Mouse (Mus musculus) heart, embryonic 11.5 days (tissue): ENCODE measurements around the gene Tbx5. TPM values are rescaled to one million over a fixed set of nuclear protein-coding genes. Genes with fewer than 3 reads are reported as not detected.

Source experiments
- ATAC-seq: fragments of 200-750 bp; cut with Nextera tagmentation; replicated peaks from 2 replicates; pipeline ENCODE4 v1.8.0; 2017; ENCODE audit warnings: moderate library complexity; ENCODE audit not compliant: insufficient number of reproducible peaks, low FRiP score, low TSS enrichment
- H3K27ac ChIP-seq: fragments of 300-500 bp; sonication (generic); 2 replicates; pipeline ENCODE4 v1.5.1; 2014; ENCODE audit warnings: mild to moderate bottlenecking, low read depth, low read length
- H3K27me3 ChIP-seq: fragments of 300-500 bp; sonication (generic); 2 replicates; pipeline ENCODE4 v1.6.1; 2014; ENCODE audit warnings: mild to moderate bottlenecking, low read length, mixed read lengths; ENCODE audit not compliant: control insufficient read depth, insufficient read depth
- H3K36me3 ChIP-seq: fragments of 300-500 bp; sonication (generic); 2 replicates; pipeline ENCODE4 v1.6.1; 2014; ENCODE audit warnings: mild to moderate bottlenecking, low read length, moderate library complexity, mixed read lengths; ENCODE audit not compliant: control insufficient read depth, insufficient read depth
- H3K4me1 ChIP-seq: fragments of 300-500 bp; sonication (generic); 2 replicates; pipeline ENCODE4 v1.6.1; 2014; ENCODE audit warnings: low read length; ENCODE audit not compliant: control insufficient read depth, insufficient read depth
- H3K4me2 ChIP-seq: fragments of 300-500 bp; sonication (generic); 2 replicates; pipeline ENCODE4 v1.6.1; 2014; ENCODE audit warnings: mild to moderate bottlenecking, moderate library complexity
- H3K4me3 ChIP-seq: fragments of 300-500 bp; sonication (generic); 2 replicates; pipeline ENCODE4 v1.5.1; 2014; ENCODE audit warnings: low read depth, low read length
- H3K9ac ChIP-seq: fragments of 300-500 bp; sonication (generic); 2 replicates; pipeline ENCODE4 v1.6.1; 2014; ENCODE audit warnings: mild to moderate bottlenecking, low read depth, low read length, moderate library complexity
- H3K9me3 ChIP-seq: fragments of 300-500 bp; sonication (generic); replicated peaks from 2 replicates; pipeline ENCODE4 v1.6.1; 2016; ENCODE audit warnings: low read length; ENCODE audit not compliant: control insufficient read depth
- WGBS: fragments of 180-500 bp; shearing (Covaris S2); extraction: QIAGEN DNeasy Blood & Tissue Kit; methylation state at CpG from one replicate; pipeline ENCODE4 v1.1.7; 2014; ENCODE audit not compliant: insufficient replicate concordance; 5-methylcytosine and 5-hydroxymethylcytosine counted together
- polyA plus RNA-seq: library from polyadenylated mRNA; unstranded; fragments of >200 nt; fragmentation: Nextera tagmentation; extraction: Ambion mirVana; gene quantifications from 2 replicates; pipeline ENCODE4 v1.2.1, GENCODE M21; 2014

The Tbx5 gene
- polyA plus RNA-seq, 1 experiment from 2014 or later, result 40.1 TPM

- peak overlapping the region; percentile 59 for H3K4me2 ChIP-seq
- peaks cover 50% of the 10 kb centered on the region for H3K4me1 ChIP-seq
- H3K4me3 ChIP-seq, result peak overlapping the region; percentile 27
- no peaks in the 10 kb centered on the region for H3K9me3 ChIP-seq
- H3K36me3 ChIP-seq, result no peaks in the 10 kb centered on the region; the same call in 1 of the 2 replicates
- peak overlapping the region; percentile 79 for H3K27ac ChIP-seq
- H3K27me3 ChIP-seq, result peaks cover 12% of the 10 kb centered on the region
- WGBS, result 19% methylated on average over 26 of the region's 26 CpGs
- H3K9ac ChIP-seq, result peak overlapping the region; percentile 77
- ATAC-seq, result no peak
Observed at GRCm38 (mm10) chr5:119841634-119842420, 9.4 kb downstream of the Tbx5 start.

DNA sequence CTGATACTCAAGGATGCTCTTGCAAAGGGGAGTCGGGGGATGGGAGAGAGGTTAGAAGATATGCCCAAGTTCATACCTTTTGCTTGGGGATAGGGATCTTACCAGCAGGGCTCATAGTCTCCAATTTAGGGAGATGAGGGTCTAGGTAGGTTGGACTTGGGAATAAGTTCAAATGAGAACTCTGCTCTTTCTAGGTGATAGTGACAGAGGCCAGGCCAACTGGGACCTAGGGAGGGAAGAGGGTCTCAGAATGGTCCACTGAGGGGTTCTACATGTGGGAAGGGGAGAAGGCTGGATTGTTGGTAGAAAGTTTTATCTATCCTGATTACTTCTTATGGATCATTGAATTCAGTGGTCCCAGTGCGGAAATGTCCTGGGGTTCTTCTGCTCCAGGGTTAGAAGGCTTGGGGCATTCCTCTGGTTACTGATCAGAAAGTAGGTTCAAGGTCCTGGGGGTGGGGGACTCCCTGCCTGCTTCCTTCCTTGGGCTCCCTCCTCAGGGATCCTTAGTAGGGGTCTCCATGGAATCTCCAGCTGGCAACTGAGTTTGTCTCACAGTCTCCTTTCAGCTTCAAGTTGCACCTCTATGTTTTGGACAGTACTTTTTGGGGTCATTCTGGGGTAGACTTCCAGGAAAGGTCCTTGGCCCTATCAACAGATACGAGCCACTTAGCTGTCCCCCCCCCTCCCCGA lies 10.4 kb downstream of the Tbx5 start:
- H3K9me3 ChIP-seq, result no peaks in the 10 kb centered on the region
- peak overlapping the region; percentile 77; the same call in 1 of the 2 replicates for H3K9ac ChIP-seq
- peak overlapping the region; percentile 59 for H3K4me2 ChIP-seq
- H3K36me3 ChIP-seq, result no peaks in the 10 kb centered on the region; the same call in 1 of the 2 replicates
- peaks cover 12% of the 10 kb centered on the region for H3K27me3 ChIP-seq
- 32% methylated on average over 4 of the region's 4 CpGs for WGBS
- H3K4me3 ChIP-seq, result 0 out of 2 replicates have a peak overlapping the region, but pooled peaks have one; percentile 8
- ATAC-seq, result no peak
- peak overlapping the region; percentile 79 for H3K27ac ChIP-seq
- peaks cover 50% of the 10 kb centered on the region for H3K4me1 ChIP-seq

GRCm38 (mm10) chr5:119843394-119843777 lies 10.9 kb downstream of the Tbx5 start:
- Histone ChIP-seq H3K27me3 (peaks cover 11% of the 10 kb centered on the region), H3K9ac (peak overlapping the region; percentile 40; the same call in 1 of the 2 replicates), H3K9me3 (no peaks in the 10 kb centered on the region), H3K27ac (peak overlapping the region; percentile 79), H3K36me3 (no peaks in the 10 kb centered on the region; the same call in 1 of the 2 replicates), H3K4me3 (0 out of 2 replicates have a peak overlapping the region, but pooled peaks have one; percentile 8), H3K4me1 (peaks cover 50% of the 10 kb centered on the region), H3K4me2 (peak overlapping the region; percentile 44)
- WGBS, result 2% methylated on average over 8 of the region's 8 CpGs
- ATAC-seq, result no peak

- H3K4me1 ChIP-seq, result peaks cover 48% of the 10 kb centered on the region
- no peak for ATAC-seq
- H3K27me3 ChIP-seq, result peaks cover 8% of the 10 kb centered on the region
- no peaks in the 10 kb centered on the region for H3K9me3 ChIP-seq
- 13% methylated on average over 5 of the region's 5 CpGs for WGBS
- peak overlapping the region; percentile 54 for H3K4me2 ChIP-seq
- peak overlapping the region; percentile 70; the same call in 1 of the 2 replicates for H3K27ac ChIP-seq
- 0 out of 2 replicates have a peak overlapping the region, but pooled peaks have one; percentile 34 for H3K9ac ChIP-seq
- no peaks in the 10 kb centered on the region; the same call in 1 of the 2 replicates for H3K36me3 ChIP-seq
- H3K4me3 ChIP-seq, result no peak overlapping the region
Observed at GRCm38 (mm10) chr5:119844366-119844765, 11.9 kb downstream of the Tbx5 start.

- H3K4me3 ChIP-seq, result peak overlapping the region; percentile 23; the same call in 1 of the 2 replicates
- peaks cover 8% of the 10 kb centered on the region for H3K27me3 ChIP-seq
- peak overlapping the region; percentile 54 for H3K4me2 ChIP-seq
- H3K27ac ChIP-seq, result peak overlapping the region; percentile 70; the same call in 1 of the 2 replicates
- ATAC-seq, result peak; percentile 76; the same call in 1 of the 2 replicates
- H3K36me3 ChIP-seq, result no peaks in the 10 kb centered on the region; the same call in 1 of the 2 replicates
- 2% methylated on average over 21 of the region's 21 CpGs for WGBS
- no peaks in the 10 kb centered on the region for H3K9me3 ChIP-seq
- peaks cover 42% of the 10 kb centered on the region for H3K4me1 ChIP-seq
- H3K9ac ChIP-seq, result no peak overlapping the region
Observed at GRCm38 (mm10) chr5:119844994-119845393, 12.5 kb downstream of the Tbx5 start.

GRCm38 (mm10) chr5:119857052-119857451 lies 24.6 kb downstream of the Tbx5 start:
- Histone ChIP-seq H3K9ac (no peak overlapping the region), H3K4me1 (peaks cover 18% of the 10 kb centered on the region), H3K27me3 (no peaks in the 10 kb centered on the region), H3K4me2 (no peak overlapping the region), H3K9me3 (no peaks in the 10 kb centered on the region), H3K4me3 (no peak overlapping the region), H3K27ac (peak overlapping the region; percentile 65), H3K36me3 (peaks cover 12% of the 10 kb centered on the region)
- peak; percentile 64 for ATAC-seq
- 6% methylated on average over 4 of the region's 4 CpGs for WGBS

DNA sequence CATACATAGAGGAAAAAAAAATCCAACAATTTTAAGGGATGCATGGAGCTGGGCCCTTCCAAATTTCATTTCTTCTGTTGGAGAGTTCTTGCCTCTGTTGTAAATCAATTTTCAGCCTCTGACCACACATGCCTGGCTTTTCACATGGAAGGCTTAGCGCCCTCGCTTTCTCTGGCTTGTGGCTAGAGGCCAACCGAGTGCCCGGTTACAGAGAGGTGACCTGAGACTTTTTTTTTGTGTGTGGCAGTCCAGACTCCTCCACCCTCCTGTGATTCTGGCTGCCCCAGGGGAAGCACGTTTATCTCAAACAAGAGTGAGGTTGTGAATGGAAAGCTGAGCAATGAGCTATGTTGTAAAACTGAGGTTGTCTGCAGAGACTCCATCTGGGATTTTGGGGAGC lies 28.8 kb downstream of the Tbx5 start:
- no peaks in the 10 kb centered on the region for H3K27me3 ChIP-seq
- no peak for ATAC-seq
- no peak overlapping the region for H3K9ac ChIP-seq
- H3K4me3 ChIP-seq, result no peak overlapping the region
- H3K36me3 ChIP-seq, result peaks cover 10% of the 10 kb centered on the region
- WGBS, result 50% methylated on average over 5 of the region's 5 CpGs
- no peaks in the 10 kb centered on the region for H3K9me3 ChIP-seq
- H3K27ac ChIP-seq, result no peak overlapping the region
- no peak overlapping the region for H3K4me2 ChIP-seq
- peaks cover 17% of the 10 kb centered on the region for H3K4me1 ChIP-seq

- H3K4me3 ChIP-seq, result no peak overlapping the region
- H3K4me2 ChIP-seq, result no peak overlapping the region
- peaks cover 17% of the 10 kb centered on the region for H3K4me1 ChIP-seq
- 58% methylated on average over 5 of the region's 5 CpGs for WGBS
- H3K9me3 ChIP-seq, result no peaks in the 10 kb centered on the region
- H3K27me3 ChIP-seq, result no peaks in the 10 kb centered on the region
- no peak for ATAC-seq
- peaks cover 10% of the 10 kb centered on the region for H3K36me3 ChIP-seq
- H3K9ac ChIP-seq, result no peak overlapping the region
- no peak overlapping the region; the same call in 1 of the 2 replicates for H3K27ac ChIP-seq
Observed at GRCm38 (mm10) chr5:119862431-119862830, 30.0 kb downstream of the Tbx5 start.
